Mouse (Mus musculus): ENCODE results near the gene Hspa2.

DNA sequence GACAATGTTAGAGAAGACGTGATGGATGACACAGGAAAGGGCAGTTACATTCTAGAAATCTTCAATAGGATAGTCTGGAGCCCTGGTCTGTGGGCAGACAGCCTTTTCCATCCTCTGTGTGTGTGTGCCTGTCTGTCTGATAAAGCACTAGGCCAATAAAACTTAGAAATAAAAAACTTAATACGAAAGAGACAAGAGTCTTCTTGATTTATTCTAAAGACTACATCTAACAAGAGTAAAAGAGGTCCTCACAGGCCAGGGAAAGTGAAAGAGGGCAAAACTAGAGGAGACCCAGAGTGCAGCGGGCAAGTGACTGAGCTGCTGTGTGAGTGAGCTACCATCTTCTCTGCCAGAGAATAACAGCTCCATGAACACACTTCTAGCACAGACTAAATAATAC is 37.7 kb upstream of the Hspa2 start:
- TF ChIP-seq USF1 (IDR thresholded peaks at IDR 0.05; ENCODE audit: low read depth) (no peak), CTCF (IDR thresholded peaks at IDR 0.05; ENCODE audit: control insufficient read depth, insufficient read depth, insufficient read length) (no peak), MAX (IDR thresholded peaks at IDR 0.05) (no peak), MYOD1 (IDR thresholded peaks at IDR 0.05; ENCODE audit: control insufficient read depth, insufficient read length, low read depth) (no peak), MYOG (IDR thresholded peaks at IDR 0.05; ENCODE audit: control insufficient read depth, extremely low read depth, insufficient read length) (no peak), CEBPB (IDR thresholded peaks at IDR 0.05; ENCODE audit: low read depth) (no peak), FOSL1 (IDR thresholded peaks at IDR 0.05; ENCODE audit: insufficient read depth, low read length, poor library complexity, severe bottlenecking) (no peak)

Measured in C2C12 (cell line).